Mouse (Mus musculus) liver, adult (tissue): Measurements from ENCODE around the gene Lpp.

Experiments used
- GATA4 ChIP-seq: IDR thresholded peaks from 2 replicates; pipeline ENCODE4 v1.6.1; 2014; ENCODE audit warnings: mild to moderate bottlenecking, low read length; ENCODE audit not compliant: insufficient replicate concordance

The Lpp gene

GRCm38 (mm10) chr16:24932816-24933215 is 539.5 kb downstream of the Lpp start:
- TF ChIP-seq GATA4: no peak

- no peak for TF ChIP-seq GATA4
Measured at GRCm38 (mm10) chr16:24933691-24934090, 540.4 kb downstream of the Lpp start.

- no peak for TF ChIP-seq GATA4
Measured at GRCm38 (mm10) chr16:24941306-24942160, 548.2 kb downstream of the Lpp start.

- no peak for TF ChIP-seq GATA4
Measured at GRCm38 (mm10) chr16:24943486-24944261, 550.4 kb downstream of the Lpp start.

- no peak for TF ChIP-seq GATA4
Measured at GRCm38 (mm10) chr16:24946356-24946755, 553.0 kb downstream of the Lpp start.

- TF ChIP-seq GATA4: no peak
Measured at GRCm38 (mm10) chr16:24947485-24947884, 554.2 kb downstream of the Lpp start.

- TF ChIP-seq GATA4: no peak
Measured at GRCm38 (mm10) chr16:24948091-24948690, 554.9 kb downstream of the Lpp start.

GRCm38 (mm10) chr16:24949265-24949664 is 556.0 kb downstream of the Lpp start:
- no peak for TF ChIP-seq GATA4

GRCm38 (mm10) chr16:24950112-24950743 is 556.9 kb downstream of the Lpp start:
- no peak for TF ChIP-seq GATA4

GRCm38 (mm10) chr16:24951909-24952308 is 558.6 kb downstream of the Lpp start:
- TF ChIP-seq GATA4: no peak

GRCm38 (mm10) chr16:24955054-24955453 is 561.7 kb downstream of the Lpp start:
- no peak for TF ChIP-seq GATA4

- TF ChIP-seq GATA4: no peak
Measured at GRCm38 (mm10) chr16:24958661-24959060, 565.4 kb downstream of the Lpp start.

GRCm38 (mm10) chr16:24960901-24961806 is 567.8 kb downstream of the Lpp start:
- no peak for TF ChIP-seq GATA4

- no peak for TF ChIP-seq GATA4
Measured at GRCm38 (mm10) chr16:24964311-24964710, 571.0 kb downstream of the Lpp start.
